Comparison of ENCODE assay signal across 10 mouse cellular contexts in genomic region chr16:13612058-13612457, GRCm38 (mm10). TPM values are rescaled to one million over a fixed set of nuclear protein-coding genes. Genes with fewer than 3 reads are reported as not detected.
DNase-seq lines count a peak whose midpoint lies in the region; ATAC-seq and TF ChIP-seq lines count a peak whose summit lies in the region.
"Had no signal": no experiment of that assay in that cellular context is flagged by ENCODE, and none has a peak within 500 bp of the region (broad histone marks: within the 10 kb centered on the region; RNA-seq: fewer than 3 reads in every experiment).

No protein-coding gene starts in this region.

- TF ChIP-seq POLR2A in testis, adult 2 months (IDR thresholded peaks at IDR 0.05; ENCODE audit: control insufficient read depth, low read depth, low read length): no peak

- no peak overlapping the region for H3K4me2 ChIP-seq in kidney, postnatal 0 days (ENCODE audit: low read length)
- H3K4me2 ChIP-seq in forebrain, embryonic 11.5 days (ENCODE audit: low read depth, low read length, severe bottlenecking): no peak overlapping the region

- ATAC-seq in kidney, postnatal 0 days (replicated peaks; ENCODE audit: low FRiP score, low read depth): no peak; the same call in 1 of the 2 replicates
- ATAC-seq in forebrain, embryonic 11.5 days (replicated peaks; ENCODE audit: low FRiP score): no peak

- DNase-seq in cerebellum, postnatal 10 days: peak; percentile 18 to 24
- DNase-seq in cerebellum, postnatal 4 days (ENCODE audit: low spot score in 2 of 2): no peak
- peak; percentile 24 for DNase-seq in kidney, postnatal 0 days (ENCODE audit: low spot score)
- no peak for DNase-seq in kidney, adult 11 months
- DNase-seq in testis, postnatal 10 days (ENCODE audit: low spot score): no peak
- no peak for DNase-seq in spleen, postnatal 36 days (ENCODE audit: low spot score in 2 of 2)
- DNase-seq in forebrain, embryonic 11.5 days (ENCODE audit: low spot score): no peak

- H3K4me3 ChIP-seq in kidney, postnatal 0 days (replicated peaks; ENCODE audit: low read depth, low read length): no peak overlapping the region
- no peak overlapping the region for H3K4me3 ChIP-seq in testis, adult 2 months (ENCODE audit: control insufficient read depth, low read depth, low read length)
- H3K4me3 ChIP-seq in forebrain, embryonic 11.5 days (ENCODE audit: low read depth, low read length): no peak overlapping the region
- H3K4me3 ChIP-seq: erythroblast, embryonic 14.5 days; limb, embryonic 10.5 days had no signal

- no peak overlapping the region for H3K27ac ChIP-seq in kidney, postnatal 0 days
- no peak overlapping the region for H3K27ac ChIP-seq in testis, adult 2 months (ENCODE audit: control insufficient read depth, insufficient read depth, low read depth, low read length)
- H3K27ac ChIP-seq in forebrain, embryonic 11.5 days (ENCODE audit: low read depth, low read length): no peak overlapping the region
- H3K27ac ChIP-seq: limb, embryonic 10.5 days had no signal

- WGBS in kidney, postnatal 0 days: 76% methylated on average over 6 of the region's 6 CpGs
- 94% methylated on average over 6 of the region's 6 CpGs for WGBS in forebrain, embryonic 11.5 days

- no peaks in the 10 kb centered on the region for H3K4me1 ChIP-seq in kidney, postnatal 0 days (replicated peaks; ENCODE audit: insufficient read depth, low read length)
- no peaks in the 10 kb centered on the region for H3K4me1 ChIP-seq in testis, adult 2 months (ENCODE audit: control insufficient read depth, insufficient read depth, low read length)
- H3K4me1 ChIP-seq in forebrain, embryonic 11.5 days (replicated peaks; ENCODE audit: control insufficient read depth, insufficient read depth, low read length): no peaks in the 10 kb centered on the region
- H3K4me1 ChIP-seq: limb, embryonic 10.5 days had no signal

- H3K9me3 ChIP-seq in kidney, postnatal 0 days (replicated peaks; ENCODE audit: low read length): no peaks in the 10 kb centered on the region
- H3K9me3 ChIP-seq in forebrain, embryonic 11.5 days (ENCODE audit: control insufficient read depth, low read length): no peaks in the 10 kb centered on the region
- H3K9me3 ChIP-seq: limb, embryonic 10.5 days had no signal

- H3K9ac ChIP-seq in kidney, postnatal 0 days (ENCODE audit: low read depth, low read length): no peak overlapping the region
- no peak overlapping the region for H3K9ac ChIP-seq in forebrain, embryonic 11.5 days (ENCODE audit: low read length)

- peak; percentile 52; the same call in 1 of the 2 replicates for TF ChIP-seq CTCF in kidney, postnatal 0 days (IDR thresholded peaks at IDR 0.05; ENCODE audit: low read depth)
- TF ChIP-seq CTCF in testis, adult 2 months (IDR thresholded peaks at IDR 0.05; ENCODE audit: control insufficient read depth, insufficient read depth, insufficient replicate concordance, low read depth, low read length): peak; percentile 25; the same call in 1 of the 2 replicates

- H3K27me3 ChIP-seq in kidney, postnatal 0 days (ENCODE audit: insufficient read depth, low read length): no peaks in the 10 kb centered on the region
- H3K27me3 ChIP-seq in testis, adult 2 months (ENCODE audit: control insufficient read depth, insufficient read depth, low read length): no peaks in the 10 kb centered on the region
- no peaks in the 10 kb centered on the region for H3K27me3 ChIP-seq in forebrain, embryonic 11.5 days (ENCODE audit: control insufficient read depth, insufficient read depth, low read length)

- H3K36me3 ChIP-seq in kidney, postnatal 0 days (ENCODE audit: insufficient read depth, low read length): peaks cover 7% of the 10 kb centered on the region; the same call in 1 of the 2 replicates
- H3K36me3 ChIP-seq in testis, adult 2 months (ENCODE audit: control insufficient read depth, insufficient read depth, low read length): no peaks in the 10 kb centered on the region
- H3K36me3 ChIP-seq in forebrain, embryonic 11.5 days (ENCODE audit: control insufficient read depth, insufficient read depth, low read length): no peaks in the 10 kb centered on the region

RNA-seq across cellular contexts. Expression of gene Parn, which starts 55.9 kb away (rescaled TPM):
- 39.9 and 42.8 TPM in 2 replicates for polyA plus RNA-seq in kidney, postnatal 0 days (2015; fragmentation: Nextera tagmentation; extraction: Ambion mirVana)
- polyA plus RNA-seq in testis, adult 2 months (2012; rRNA removed): 17.0 and 21.7 TPM in 2 replicates
- polyA plus RNA-seq in forebrain, embryonic 11.5 days (2014; fragmentation: Nextera tagmentation; extraction: Ambion mirVana): 43.3 and 44.1 TPM in 2 replicates

RNA-seq across cellular contexts. Expression of gene Bfar, which starts 59.6 kb away (rescaled TPM):
- 36.0 and 40.8 TPM in 2 replicates for polyA plus RNA-seq in kidney, postnatal 0 days (2015; fragmentation: Nextera tagmentation; extraction: Ambion mirVana)
- polyA plus RNA-seq in testis, adult 2 months (2012; rRNA removed): 12.2 and 13.0 TPM in 2 replicates
- 41.2 and 48.4 TPM in 2 replicates for polyA plus RNA-seq in forebrain, embryonic 11.5 days (2014; fragmentation: Nextera tagmentation; extraction: Ambion mirVana)

RNA-seq across cellular contexts. Expression of gene 3110001I22Rik, which starts 59.7 kb away (rescaled TPM):
- polyA plus RNA-seq in kidney, postnatal 0 days (2015; fragmentation: Nextera tagmentation; extraction: Ambion mirVana): 4.2 and 4.5 TPM in 2 replicates
- polyA plus RNA-seq in testis, adult 2 months (2012; rRNA removed): 0.70 and 1.1 TPM in 2 replicates
- 9.1 and 9.9 TPM in 2 replicates for polyA plus RNA-seq in forebrain, embryonic 11.5 days (2014; fragmentation: Nextera tagmentation; extraction: Ambion mirVana)

Comparison
In these comparisons a context has a peak if more than half of its experiments do, and no peak if none do; other contexts are left out.
1. DNase-seq: peak in cerebellum, postnatal 10 days (2 of 2) and kidney, postnatal 0 days (single experiment); none in cerebellum, postnatal 4 days (0 of 2), kidney, adult 11 months (single experiment), testis, postnatal 10 days (single experiment), spleen, postnatal 36 days (0 of 2) and forebrain, embryonic 11.5 days (single experiment).